Mouse (Mus musculus): ENCODE results near the gene Tom1. TPM values are rescaled to one million over a fixed set of nuclear protein-coding genes. Genes with fewer than 3 reads are reported as not detected.

Gene Tom1
- 10 to 100 TPM; 24.1 to 24.6 TPM for polyA plus RNA-seq (2012; fragmentation: generic; extraction: Trizol)

GRCm38 (mm10) chr8:75033511-75034243, at the start of gene Tom1:
Gene Tom1 (plus strand): TSS chr8:75033705.

GRCm38 (mm10) chr8:74993081-74993474, 40.4 kb upstream of the Tom1 start, which contains the start of gene Hmgxb4:
Gene Hmgxb4 (plus strand): TSS chr8:74993356.

GRCm38 (mm10) chr8:75093399-75094156, 60.1 kb downstream of the Tom1 start, which contains the start of gene Hmox1:
Gene Hmox1 (plus strand): TSS chr8:75093621.

GRCm38 (mm10) chr8:75109236-75109967, 75.9 kb downstream of the Tom1 start, which contains the start of gene Mcm5:
Gene Mcm5 (plus strand): TSS chr8:75109569.

Other genes starting within 250 kb of the Tom1 start
- gene Isx, start 160.5 kb upstream of the Tom1 start, polyA plus RNA-seq (2012; fragmentation: generic; extraction: Trizol): not detected
- gene Hmgxb4, start 40.3 kb upstream of the Tom1 start, polyA plus RNA-seq (2012; fragmentation: generic; extraction: Trizol): 1 to 10 TPM; 1.3 to 7.0 TPM
- gene Hmox1, start 59.9 kb downstream of the Tom1 start, polyA plus RNA-seq (2012; fragmentation: generic; extraction: Trizol): 10 to 100 TPM; 42.5 to 43.3 TPM
- gene Mcm5, start 75.9 kb downstream of the Tom1 start, polyA plus RNA-seq (2012; fragmentation: generic; extraction: Trizol): 100 to 1,000 TPM in 1 of 2 experiments, 10 to 100 TPM in 1; 35.7 to 176 TPM
- gene Rasd2, start 180.2 kb downstream of the Tom1 start, polyA plus RNA-seq (2012; fragmentation: generic; extraction: Trizol): not detected